Mouse (Mus musculus) mouse trophoblast stem cell (cell line): Measurements from ENCODE around the gene Psmb6.
"Not testable (repeated sequence)": the region's sequence is repeated elsewhere in the genome, so short reads cannot be mapped to it uniquely, and the experiment has no call there.

Experiments used
- in situ Hi-C, 2 experiments: fragments of 300-500 bp; cut with MseI, MboI; formaldehyde crosslinking; loops; 2 replicates in 1 of 2; 3 replicates in 1 of 2; pipeline ENCODE4 v1.15.1; 2025

Psmb6 gene

GRCm38 (mm10) chr11:70566586-70566985 is 41.4 kb downstream of the Psmb6 start:
- in situ Hi-C loops: no loop called here

GRCm38 (mm10) chr11:70570614-70571013 is 45.4 kb downstream of the Psmb6 start:
- in situ Hi-C loops: not testable (repeated sequence)

- in situ Hi-C loops: no loop called here
Measured at GRCm38 (mm10) chr11:70571641-70572040, 46.5 kb downstream of the Psmb6 start.

GRCm38 (mm10) chr11:70572348-70572902 is 47.3 kb downstream of the Psmb6 start:
- in situ Hi-C loops: no loop called here

GRCm38 (mm10) chr11:70573872-70574271 is 48.7 kb downstream of the Psmb6 start:
- in situ Hi-C loops: no loop called here

GRCm38 (mm10) chr11:70577201-70577600 is 52.0 kb downstream of the Psmb6 start:
- in situ Hi-C loops: no loop called here
